Mouse (Mus musculus): Measurements from ENCODE around the gene C1qa.
A peak's percentile ranks its signal among the peaks of the same experiment; 100 is the strongest.

Gene C1qa

GRCm38 (mm10) chr4:136898637-136899036 is at the start of gene C1qa:
C1qa (minus strand) TSS chr4:136898803.
- DNase-seq (ENCODE audit: low read depth) = no peak

- no peak for DNase-seq (ENCODE audit: low read depth)
Measured at GRCm38 (mm10) chr4:136945397-136945796, 46.8 kb upstream of the C1qa start.

GRCm38 (mm10) chr4:136944558-136945350 is 46.2 kb upstream of the C1qa start:
- no peak for DNase-seq (ENCODE audit: low read depth)

GRCm38 (mm10) chr4:136943175-136943574 is 44.6 kb upstream of the C1qa start:
- DNase-seq (ENCODE audit: low read depth) = no peak

GRCm38 (mm10) chr4:136942761-136943160 is 44.2 kb upstream of the C1qa start:
- DNase-seq (ENCODE audit: low read depth) = no peak

GRCm38 (mm10) chr4:136937935-136938334 is 39.3 kb upstream of the C1qa start:
- DNase-seq (ENCODE audit: low read depth) = no peak

GRCm38 (mm10) chr4:136937344-136937743 is 38.7 kb upstream of the C1qa start:
- DNase-seq (ENCODE audit: low read depth) = no peak

GRCm38 (mm10) chr4:136934746-136935613 is 36.4 kb upstream of the C1qa start:
- no peak for DNase-seq (ENCODE audit: low read depth)

GRCm38 (mm10) chr4:136930474-136930873 is 31.9 kb upstream of the C1qa start:
- DNase-seq (ENCODE audit: low read depth) = peak; percentile 11

GRCm38 (mm10) chr4:136928928-136929327 is 30.3 kb upstream of the C1qa start:
- DNase-seq (ENCODE audit: low read depth) = peak; percentile 58

- DNase-seq (ENCODE audit: low read depth) = no peak
Measured at GRCm38 (mm10) chr4:136925804-136926203, 27.2 kb upstream of the C1qa start.

GRCm38 (mm10) chr4:136924529-136924928 is 25.9 kb upstream of the C1qa start:
- DNase-seq (ENCODE audit: low read depth) = peak; percentile 58

GRCm38 (mm10) chr4:136919526-136919925 is 20.9 kb upstream of the C1qa start:
- no peak for DNase-seq (ENCODE audit: low read depth)

- DNase-seq (ENCODE audit: low read depth) = no peak
Measured at GRCm38 (mm10) chr4:136918834-136919233, 20.2 kb upstream of the C1qa start.

- no peak for DNase-seq (ENCODE audit: low read depth)
Measured at GRCm38 (mm10) chr4:136917165-136917524, 18.5 kb upstream of the C1qa start.

- no peak for DNase-seq (ENCODE audit: low read depth)
Measured at GRCm38 (mm10) chr4:136916359-136917164, 18.0 kb upstream of the C1qa start.

GRCm38 (mm10) chr4:136912841-136913240 is 14.2 kb upstream of the C1qa start:
- DNase-seq (ENCODE audit: low read depth) = no peak

- no peak for DNase-seq (ENCODE audit: low read depth)
Measured at GRCm38 (mm10) chr4:136911804-136912203, 13.2 kb upstream of the C1qa start.

GRCm38 (mm10) chr4:136911211-136911646 is 12.6 kb upstream of the C1qa start:
- DNase-seq (ENCODE audit: low read depth) = no peak

- DNase-seq (ENCODE audit: low read depth) = no peak
Measured at GRCm38 (mm10) chr4:136907809-136908208, 9.2 kb upstream of the C1qa start.

GRCm38 (mm10) chr4:136907033-136907432 is 8.4 kb upstream of the C1qa start:
- DNase-seq (ENCODE audit: low read depth) = peak; percentile 69
